Mouse (Mus musculus): Measurements from ENCODE around the gene C1qbp. TPM values are rescaled to one million over a fixed set of nuclear protein-coding genes. Genes with fewer than 3 reads are reported as not detected.
A peak's percentile ranks its signal among the peaks of the same experiment; 100 is the strongest.

C1qbp gene
- polyA plus RNA-seq, 1 experiment from 2014 or later = 210 TPM

DNA sequence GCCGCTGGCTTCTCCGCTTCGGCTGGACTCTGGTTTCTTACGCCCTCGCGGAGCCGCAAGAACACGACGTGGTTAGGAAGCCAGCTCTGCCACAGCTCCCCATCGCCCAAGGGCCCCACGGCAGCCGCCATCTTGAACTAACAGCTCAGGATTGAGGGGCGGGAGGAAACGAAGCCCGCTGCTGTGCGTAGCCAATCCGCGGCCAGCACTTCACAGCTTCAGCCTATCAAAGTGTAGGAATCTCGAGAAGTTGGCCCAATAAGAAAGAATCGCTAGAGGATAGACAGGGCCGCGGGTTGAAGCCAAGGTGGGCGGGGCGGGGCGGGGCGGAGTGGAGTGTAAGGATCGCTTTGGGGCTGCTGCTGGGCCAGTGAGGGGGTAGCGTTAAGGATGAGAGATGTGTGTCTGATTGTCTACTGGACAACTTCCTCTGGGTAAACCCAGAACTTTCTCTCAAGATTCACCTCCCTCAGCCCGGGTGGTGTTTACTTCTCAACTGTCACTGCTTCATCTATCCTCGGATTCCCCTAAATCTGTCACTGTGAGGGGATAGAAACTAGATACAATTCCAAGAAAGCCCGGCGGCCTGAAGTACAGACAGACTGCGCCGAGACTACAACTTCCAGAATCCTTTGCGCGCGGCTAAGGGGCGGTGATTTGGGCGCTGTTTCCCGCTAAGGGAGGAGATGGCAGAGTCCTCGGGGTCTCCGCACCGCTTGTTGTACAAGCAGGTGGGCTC lies 12.8 kb downstream of the C1qbp start, which contains the start of the genes Nup88 and Rpain:
Gene Nup88, minus strand, starts transcription at position 153 of the 739 bp plus-strand sequence.
Gene Rpain, plus strand, starts transcription at position 393 of the 739 bp plus-strand sequence.
- H3K9me3 ChIP-seq (ENCODE audit: control insufficient read depth, low read depth, low read length) = no peaks in the 10 kb centered on the region
- peak within 1 kb of the TSS; percentile 89 for H3K4me2 ChIP-seq (replicated peaks; ENCODE audit: low read depth, low read length)
- no peaks in the 10 kb centered on the region for H3K27me3 ChIP-seq (ENCODE audit: control insufficient read depth, insufficient read depth, low read length)
- H3K4me3 ChIP-seq (ENCODE audit: low read depth, low read length) = peak within 1 kb of the TSS; percentile 88
- peaks cover 4% of the 10 kb centered on the region; the same call in 1 of the 2 replicates for H3K4me1 ChIP-seq (ENCODE audit: control insufficient read depth, insufficient read depth, low read length)
- H3K36me3 ChIP-seq (ENCODE audit: control insufficient read depth, insufficient read depth, low read length) = peaks cover 32% of the 10 kb centered on the region
- peak within 1 kb of the TSS; percentile 90 for H3K9ac ChIP-seq (replicated peaks; ENCODE audit: low read depth, low read length)
- WGBS = 0% methylated on average over 43 of the region's 43 CpGs
- H3K27ac ChIP-seq (ENCODE audit: low read length) = peak within 1 kb of the TSS; percentile 86
- ATAC-seq (ENCODE audit: insufficient number of reproducible peaks, insufficient read depth, low FRiP score, low read depth) = peak; percentile 97

DNA sequence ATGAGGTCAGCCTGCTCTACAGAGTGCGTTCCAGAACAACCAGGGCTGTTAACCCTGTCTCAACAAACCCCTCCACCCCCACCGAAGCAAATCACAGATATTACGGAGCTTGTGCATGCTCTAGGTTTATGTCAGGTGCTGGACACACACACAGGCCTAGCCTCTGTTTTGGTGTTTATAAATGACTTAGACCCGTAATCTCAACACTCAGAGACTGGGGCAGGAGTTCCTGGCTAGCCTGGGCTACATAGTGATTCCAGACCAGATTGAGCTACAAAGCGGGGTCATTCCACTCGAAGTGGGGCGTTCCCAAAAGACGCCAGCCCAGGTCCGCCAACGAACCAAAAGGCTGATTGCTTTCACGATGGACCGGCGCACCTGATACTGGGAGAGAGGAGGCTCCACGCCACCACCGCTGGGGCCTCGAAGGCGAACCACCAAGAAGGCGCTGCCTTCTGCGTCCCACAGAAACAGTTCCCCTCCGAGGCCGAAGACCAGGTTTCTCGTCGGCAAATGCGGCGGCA lies 13.5 kb downstream of the C1qbp start:
- H3K4me1 ChIP-seq (ENCODE audit: control insufficient read depth, insufficient read depth, low read length) = peaks cover 4% of the 10 kb centered on the region; the same call in 1 of the 2 replicates
- no peaks in the 10 kb centered on the region for H3K9me3 ChIP-seq (ENCODE audit: control insufficient read depth, low read depth, low read length)
- H3K27me3 ChIP-seq (ENCODE audit: control insufficient read depth, insufficient read depth, low read length) = no peaks in the 10 kb centered on the region
- peak overlapping the region; percentile 88 for H3K4me3 ChIP-seq (ENCODE audit: low read depth, low read length)
- peak overlapping the region; percentile 86 for H3K27ac ChIP-seq (ENCODE audit: low read length)
- peak overlapping the region; percentile 90 for H3K9ac ChIP-seq (replicated peaks; ENCODE audit: low read depth, low read length)
- ATAC-seq (ENCODE audit: insufficient number of reproducible peaks, insufficient read depth, low FRiP score, low read depth) = 0 out of 2 replicates have a peak, but pooled peaks have one; percentile 4
- peaks cover 31% of the 10 kb centered on the region for H3K36me3 ChIP-seq (ENCODE audit: control insufficient read depth, insufficient read depth, low read length)
- under 1% methylated on average over 25 of the region's 25 CpGs for WGBS
- peak overlapping the region; percentile 89 for H3K4me2 ChIP-seq (replicated peaks; ENCODE audit: low read depth, low read length)

DNA sequence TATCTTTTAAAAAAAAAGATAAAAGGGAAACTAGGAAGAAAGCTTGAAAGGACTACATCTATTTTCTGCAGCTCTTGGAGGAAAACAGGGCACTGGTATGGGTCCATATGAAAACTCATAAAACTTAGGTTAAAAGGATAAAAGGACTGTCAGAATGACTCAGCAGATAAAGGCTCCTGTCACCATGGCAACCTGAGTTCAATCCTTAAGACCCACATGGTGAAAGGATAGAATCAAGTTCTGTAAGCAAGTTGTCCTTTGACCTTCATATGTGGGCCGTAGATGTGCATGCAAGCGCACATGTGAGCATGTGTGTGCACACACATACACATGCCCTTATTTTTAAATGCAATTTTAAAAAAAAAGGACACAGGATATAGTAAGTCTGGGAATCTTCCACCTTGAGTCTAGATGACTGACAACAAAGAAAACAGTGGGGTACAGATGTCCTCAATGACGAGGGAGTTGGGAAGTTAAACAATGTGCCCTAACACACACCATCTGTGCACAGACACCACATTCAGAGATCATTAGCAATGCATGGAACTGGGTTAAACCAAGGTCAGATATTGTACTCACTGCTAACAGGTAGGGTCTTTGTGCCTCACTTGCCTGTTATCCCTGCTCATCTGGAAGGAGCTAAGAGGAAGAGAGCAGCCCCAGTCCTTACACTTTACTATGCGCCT lies 18.5 kb downstream of the C1qbp start:
- peaks cover 4% of the 10 kb centered on the region; the same call in 1 of the 2 replicates for H3K4me1 ChIP-seq (ENCODE audit: control insufficient read depth, insufficient read depth, low read length)
- H3K4me3 ChIP-seq (ENCODE audit: low read depth, low read length) = no peak overlapping the region
- 80% methylated on average over 4 of the region's 4 CpGs for WGBS
- no peak for ATAC-seq (ENCODE audit: insufficient number of reproducible peaks, insufficient read depth, low FRiP score, low read depth)
- no peaks in the 10 kb centered on the region for H3K9me3 ChIP-seq (ENCODE audit: control insufficient read depth, low read depth, low read length)
- H3K9ac ChIP-seq (replicated peaks; ENCODE audit: low read depth, low read length) = no peak overlapping the region
- no peak overlapping the region for H3K27ac ChIP-seq (ENCODE audit: low read length)
- peaks cover 60% of the 10 kb centered on the region for H3K36me3 ChIP-seq (ENCODE audit: control insufficient read depth, insufficient read depth, low read length)
- H3K4me2 ChIP-seq (replicated peaks; ENCODE audit: low read depth, low read length) = no peak overlapping the region
- H3K27me3 ChIP-seq (ENCODE audit: control insufficient read depth, insufficient read depth, low read length) = no peaks in the 10 kb centered on the region

DNA sequence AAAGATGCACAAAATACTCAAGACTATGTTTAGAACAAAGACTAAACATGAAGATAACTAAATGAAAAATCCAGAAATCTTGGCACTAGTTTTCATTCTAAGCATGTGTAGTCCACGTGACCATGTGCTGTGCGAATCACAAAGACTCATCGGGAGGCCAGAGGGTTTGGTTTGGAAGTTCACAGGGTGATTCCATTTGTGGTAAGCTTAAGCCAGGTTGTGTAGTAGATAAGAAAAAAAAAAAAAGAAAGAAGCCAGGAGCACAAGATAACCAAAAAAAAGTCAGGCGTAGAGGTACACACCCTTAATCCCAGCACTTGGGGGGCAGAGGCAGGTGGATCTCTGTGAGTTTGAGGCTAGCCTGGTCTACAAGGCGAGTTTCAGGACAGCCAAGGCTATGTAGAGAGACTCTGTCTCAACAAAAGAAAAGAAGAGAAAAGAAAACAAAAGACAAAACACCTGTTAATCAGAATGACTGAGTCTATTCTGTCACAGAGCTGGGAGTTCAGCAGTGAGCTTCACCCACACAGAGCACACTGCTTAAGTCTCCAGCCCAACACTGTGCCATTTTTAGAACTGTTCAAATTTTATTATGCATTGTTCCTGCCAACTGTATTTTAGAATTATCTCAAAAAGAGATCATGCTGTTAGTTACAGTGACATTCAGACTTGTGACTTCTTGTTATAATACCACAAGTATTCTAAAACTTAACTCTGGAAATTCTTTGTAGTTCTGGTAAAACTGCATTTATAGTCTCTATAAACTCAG lies 21.9 kb downstream of the C1qbp start:
- H3K27me3 ChIP-seq (ENCODE audit: control insufficient read depth, insufficient read depth, low read length) = no peaks in the 10 kb centered on the region
- 91% methylated on average over 5 of the region's 5 CpGs for WGBS
- no peaks in the 10 kb centered on the region for H3K4me1 ChIP-seq (ENCODE audit: control insufficient read depth, insufficient read depth, low read length)
- no peak overlapping the region for H3K9ac ChIP-seq (replicated peaks; ENCODE audit: low read depth, low read length)
- H3K27ac ChIP-seq (ENCODE audit: low read length) = no peak overlapping the region
- no peak overlapping the region for H3K4me2 ChIP-seq (replicated peaks; ENCODE audit: low read depth, low read length)
- no peak overlapping the region for H3K4me3 ChIP-seq (ENCODE audit: low read depth, low read length)
- no peaks in the 10 kb centered on the region for H3K9me3 ChIP-seq (ENCODE audit: control insufficient read depth, low read depth, low read length)
- H3K36me3 ChIP-seq (ENCODE audit: control insufficient read depth, insufficient read depth, low read length) = peaks cover 83% of the 10 kb centered on the region
- ATAC-seq (ENCODE audit: insufficient number of reproducible peaks, insufficient read depth, low FRiP score, low read depth) = no peak

DNA sequence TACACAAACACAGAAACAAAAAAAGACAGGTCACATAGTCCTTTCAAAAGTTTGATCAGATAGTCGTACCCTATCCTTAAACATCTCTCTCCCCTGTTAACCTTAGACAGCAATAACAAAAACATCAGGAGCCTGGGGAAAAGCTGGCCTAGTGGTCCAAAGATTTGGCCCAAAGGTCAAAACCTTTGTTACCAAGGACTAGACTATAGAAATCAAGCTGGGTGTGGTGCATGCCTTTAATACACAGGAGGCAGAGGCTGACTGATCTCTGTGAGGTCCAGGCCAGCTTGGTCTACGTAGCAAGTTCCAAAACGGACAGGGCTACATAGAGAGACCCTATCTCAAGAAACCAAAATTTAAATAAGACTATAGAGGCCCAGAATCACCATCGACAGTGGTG lies 28.1 kb downstream of the C1qbp start:
- Histone ChIP-seq H3K36me3 (ENCODE audit: control insufficient read depth, insufficient read depth, low read length) (peaks cover 87% of the 10 kb centered on the region), H3K27ac (ENCODE audit: low read length) (no peak overlapping the region), H3K4me1 (ENCODE audit: control insufficient read depth, insufficient read depth, low read length) (no peaks in the 10 kb centered on the region), H3K4me3 (ENCODE audit: low read depth, low read length) (no peak overlapping the region), H3K9me3 (ENCODE audit: control insufficient read depth, low read depth, low read length) (no peaks in the 10 kb centered on the region), H3K4me2 (replicated peaks; ENCODE audit: low read depth, low read length) (no peak overlapping the region), H3K27me3 (ENCODE audit: control insufficient read depth, insufficient read depth, low read length) (no peaks in the 10 kb centered on the region), H3K9ac (replicated peaks; ENCODE audit: low read depth, low read length) (no peak overlapping the region)
- ATAC-seq (ENCODE audit: insufficient number of reproducible peaks, insufficient read depth, low FRiP score, low read depth) = no peak
- 91% methylated on average over 4 of the region's 4 CpGs for WGBS

DNA sequence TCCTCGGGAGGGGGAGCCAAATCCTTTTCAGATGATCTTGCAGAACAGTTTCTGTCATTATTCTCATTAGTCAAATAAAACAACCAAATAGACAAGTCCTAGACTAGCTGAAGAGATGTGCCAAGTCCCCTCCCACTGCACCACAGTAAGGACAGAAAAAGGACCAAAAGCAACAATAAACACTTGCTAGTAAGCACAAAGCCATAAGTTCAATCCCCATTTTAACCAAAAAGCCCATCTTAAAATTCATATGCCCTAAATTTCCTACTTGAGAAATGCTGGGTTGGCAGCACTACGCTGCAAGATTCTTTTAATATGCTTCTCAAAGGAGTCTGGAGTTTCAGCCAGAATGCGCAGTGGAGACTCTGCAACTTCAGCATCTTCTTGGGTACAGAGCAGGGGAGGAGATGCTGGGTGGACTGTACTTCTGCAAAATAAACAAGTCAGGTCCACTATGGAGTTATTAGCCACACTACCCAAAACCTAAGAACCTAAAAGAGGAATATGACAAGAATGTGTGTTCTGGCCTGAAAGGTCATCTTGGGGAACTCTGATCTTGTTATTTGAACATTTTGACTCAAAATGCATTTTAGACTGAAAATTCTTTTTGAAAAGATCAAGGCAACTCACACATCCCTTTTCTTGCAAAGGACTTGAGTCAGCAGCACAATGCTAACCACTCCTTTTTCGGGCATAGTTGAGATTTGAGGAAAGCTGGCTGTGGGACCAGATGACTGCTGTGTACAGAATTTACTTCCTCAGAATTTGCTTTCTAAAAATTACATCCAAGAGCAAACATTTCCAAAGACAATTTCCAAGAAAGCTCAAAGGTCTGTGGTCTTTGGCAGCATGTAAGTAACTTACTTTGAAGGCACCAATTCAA lies 37.6 kb downstream of the C1qbp start:
- Histone ChIP-seq H3K4me3 (ENCODE audit: low read depth, low read length) (no peak overlapping the region), H3K4me2 (replicated peaks; ENCODE audit: low read depth, low read length) (no peak overlapping the region), H3K9me3 (ENCODE audit: control insufficient read depth, low read depth, low read length) (no peaks in the 10 kb centered on the region), H3K9ac (replicated peaks; ENCODE audit: low read depth, low read length) (no peak overlapping the region), H3K27me3 (ENCODE audit: control insufficient read depth, insufficient read depth, low read length) (no peaks in the 10 kb centered on the region), H3K36me3 (ENCODE audit: control insufficient read depth, insufficient read depth, low read length) (peaks cover 84% of the 10 kb centered on the region), H3K4me1 (ENCODE audit: control insufficient read depth, insufficient read depth, low read length) (no peaks in the 10 kb centered on the region), H3K27ac (ENCODE audit: low read length) (no peak overlapping the region)
- WGBS = 90% methylated on average over 4 of the region's 4 CpGs
- ATAC-seq (ENCODE audit: insufficient number of reproducible peaks, insufficient read depth, low FRiP score, low read depth) = no peak

DNA sequence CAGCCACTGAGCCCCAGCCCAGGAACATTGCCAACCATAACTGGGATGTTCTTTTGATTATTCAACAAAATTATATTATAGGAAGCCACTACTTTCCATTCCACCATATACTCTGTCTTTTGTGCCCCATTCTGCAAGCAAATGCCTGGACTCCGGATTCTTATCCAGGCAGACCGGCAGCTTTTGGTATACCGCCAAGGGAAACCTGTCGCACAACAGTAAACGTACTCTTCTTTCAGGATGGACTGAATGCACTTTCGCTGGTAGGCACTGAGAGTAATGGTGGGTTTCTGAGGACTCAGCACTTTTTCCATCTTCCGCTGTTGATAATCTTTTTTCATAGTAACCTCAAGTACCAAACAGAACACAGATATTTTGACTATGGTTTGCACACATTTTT lies 39.2 kb downstream of the C1qbp start:
- Histone ChIP-seq H3K4me1 (ENCODE audit: control insufficient read depth, insufficient read depth, low read length) (no peaks in the 10 kb centered on the region), H3K27me3 (ENCODE audit: control insufficient read depth, insufficient read depth, low read length) (no peaks in the 10 kb centered on the region), H3K4me2 (replicated peaks; ENCODE audit: low read depth, low read length) (no peak overlapping the region), H3K36me3 (ENCODE audit: control insufficient read depth, insufficient read depth, low read length) (peaks cover 79% of the 10 kb centered on the region), H3K9ac (replicated peaks; ENCODE audit: low read depth, low read length) (no peak overlapping the region), H3K4me3 (ENCODE audit: low read depth, low read length) (no peak overlapping the region), H3K9me3 (ENCODE audit: control insufficient read depth, low read depth, low read length) (no peaks in the 10 kb centered on the region), H3K27ac (ENCODE audit: low read length) (no peak overlapping the region)
- WGBS = 91% methylated on average over 7 of the region's 7 CpGs
- ATAC-seq (ENCODE audit: insufficient number of reproducible peaks, insufficient read depth, low FRiP score, low read depth) = no peak
